Mouse (Mus musculus) CH12.LX (cell line): Measurements from ENCODE around the gene Alpi.

Experiments
- CHD1 ChIP-seq: IDR thresholded peaks from 2 replicates; pipeline ENCODE4 v1.6.1; 2012; ENCODE audit warnings: low read depth, low read length, improper control_type of control experiment, inconsistent platforms
- CTCF ChIP-seq, 2 experiments: IDR thresholded peaks in 1 of 2; conservative IDR thresholded peaks in 1 of 2; 2 replicates each; pipeline ENCODE4 v1.5.1; 2011 to 2012; ENCODE audit warnings: low read depth in 2 of 2, low read length in 2 of 2, improper control_type of control experiment in 1 of 2, inconsistent platforms in 1 of 2, mild to moderate bottlenecking in 1 of 2, moderate library complexity in 1 of 2
- ETS1 ChIP-seq: conservative IDR thresholded peaks from 2 replicates; pipeline ENCODE4 v1.6.1; 2012; ENCODE audit warnings: low read depth, mild to moderate bottlenecking, inconsistent platforms, low read length, improper control_type of control experiment, moderate library complexity
- HCFC1 ChIP-seq: IDR thresholded peaks from 2 replicates; pipeline ENCODE4 v1.6.1; 2012; ENCODE audit warnings: low read depth, mild to moderate bottlenecking, inconsistent platforms, low read length, improper control_type of control experiment
- MAFK ChIP-seq: IDR thresholded peaks from 2 replicates; pipeline ENCODE4 v1.6.1; 2011; ENCODE audit warnings: low read length, improper control_type of control experiment; ENCODE audit not compliant: insufficient replicate concordance

GRCm38 (mm10) chr1:87106536-87106935 lies 5.1 kb upstream of the Alpi start:
- no peak for TF ChIP-seq CHD1
- no peak for TF ChIP-seq CTCF (conservative IDR thresholded peaks at IDR 0.05 in 1 of 2, IDR thresholded peaks at IDR 0.05 in 1 of 2; ENCODE audit: low read depth in 2 of 2, low read length in 2 of 2)
- no peak for TF ChIP-seq HCFC1
- TF ChIP-seq MAFK = no peak
- no peak for TF ChIP-seq ETS1
